Mouse (Mus musculus): ENCODE results near the gene Smcr8. TPM values are rescaled to one million over a fixed set of nuclear protein-coding genes. Genes with fewer than 3 reads are reported as not detected.
A peak's percentile ranks its signal among the peaks of the same experiment; 100 is the strongest.

Gene Smcr8
- polyA plus RNA-seq, 2 experiments = 3.0 to 4.2 TPM

DNA sequence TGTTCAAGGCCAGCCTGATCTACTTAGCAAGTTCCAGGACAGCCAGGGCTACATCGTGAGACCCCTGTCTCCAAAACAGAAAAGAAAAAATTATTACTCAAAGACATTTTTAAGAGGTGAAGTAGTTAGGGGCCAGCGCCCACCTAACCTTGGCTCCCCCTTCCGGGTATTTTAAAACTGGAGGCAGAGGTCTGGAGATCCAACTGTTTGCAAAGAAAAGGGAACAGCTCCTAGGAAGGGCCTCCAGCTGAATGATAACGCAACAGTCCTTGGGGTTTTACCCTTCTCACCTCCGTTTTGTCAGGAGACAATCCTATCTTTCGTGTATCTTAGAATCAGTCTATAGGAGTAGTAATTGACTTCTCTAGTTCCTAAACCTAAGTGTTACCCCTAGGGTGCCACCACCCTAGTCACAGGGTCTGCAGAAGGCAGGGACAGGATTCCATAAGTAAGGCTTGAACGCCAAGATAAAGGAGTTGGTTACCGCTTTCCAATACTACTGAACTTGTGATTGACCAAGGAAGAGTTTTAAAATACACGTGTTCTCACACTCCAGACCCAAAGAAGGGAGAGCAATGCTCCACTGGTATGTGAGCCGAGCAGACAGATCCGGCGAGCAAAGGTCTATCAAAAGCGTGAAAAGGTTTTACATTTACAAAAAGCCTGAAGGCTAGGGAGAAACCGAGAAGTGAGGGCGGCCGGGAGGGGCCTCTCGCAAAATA lies 1.1 kb upstream of the Smcr8 start:
- Histone ChIP-seq H3K27me3 (ENCODE audit: control insufficient read depth, insufficient read depth, low read length) (no peaks in the 10 kb centered on the region), H3K4me1 (replicated peaks; ENCODE audit: control insufficient read depth in 2 of 2, insufficient read depth in 2 of 2, low read length in 1 of 2) (peaks cover 26 to 44% of the 10 kb centered on the region in 2 experiments), H3K4me2 (ENCODE audit: low read depth) (peak overlapping the region; percentile 76), H3K9me3 (ENCODE audit: control insufficient read depth, low read length) (no peaks in the 10 kb centered on the region), H3K27ac (peak overlapping the region; percentile 68), H3K36me3 (replicated peaks; ENCODE audit: control insufficient read depth, insufficient read depth, low read depth) (no peaks in the 10 kb centered on the region; the same call in none of the 2 replicates), H3K9ac (replicated peaks) (peak overlapping the region; percentile 78), H3K4me3 (ENCODE audit: insufficient read depth in 1 of 2, low read depth in 2 of 2, low read length in 2 of 2) (peak overlapping the region; percentile 75 to 93)
- ATAC-seq (ENCODE audit: insufficient read depth) (no peak), DNase-seq (ENCODE audit: low read depth in 3 of 3, low spot score in 3 of 3) (no peak)
- 4% methylated on average over 17 of the region's 17 CpGs for WGBS (ENCODE audit: insufficient replicate concordance)
- TF ChIP-seq CTCF (IDR thresholded peaks at IDR 0.05; ENCODE audit: low read depth) = no peak
- no peak for TF ChIP-seq EP300 (IDR thresholded peaks at IDR 0.05; ENCODE audit: low read depth)

DNA sequence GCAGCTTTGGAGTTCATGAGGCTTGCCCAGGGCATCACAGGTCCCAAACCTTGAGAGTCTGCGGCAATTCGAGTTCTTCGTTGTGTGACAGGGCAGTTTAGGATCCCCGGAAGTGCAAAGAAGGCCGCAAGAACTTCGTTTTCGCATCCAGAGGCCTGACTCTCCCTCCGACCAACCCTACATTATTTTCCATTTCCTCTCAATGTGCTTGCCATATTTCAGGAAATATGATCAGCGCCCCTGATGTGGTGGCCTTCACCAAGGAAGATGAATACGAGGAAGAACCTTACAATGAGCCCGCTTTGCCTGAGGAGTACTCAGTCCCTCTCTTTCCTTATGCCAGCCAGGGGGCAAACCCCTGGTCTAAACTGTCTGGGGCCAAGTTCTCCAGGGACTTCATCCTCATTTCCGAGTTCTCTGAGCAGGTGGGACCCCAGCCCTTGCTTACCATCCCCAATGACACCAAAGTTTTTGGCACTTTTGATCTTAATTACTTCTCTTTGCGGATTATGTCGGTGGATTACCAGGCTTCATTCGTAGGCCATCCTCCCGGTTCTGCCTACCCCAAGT lies 562 bp downstream of the Smcr8 start:
- WGBS (ENCODE audit: insufficient replicate concordance) = 22% methylated on average over 16 of the region's 16 CpGs
- no peaks in the 10 kb centered on the region; the same call in none of the 2 replicates for H3K36me3 ChIP-seq (replicated peaks; ENCODE audit: control insufficient read depth, insufficient read depth, low read depth)
- ATAC-seq (ENCODE audit: insufficient read depth) (no peak), DNase-seq (ENCODE audit: low read depth in 3 of 3, low spot score in 3 of 3) (no peak)
- H3K27ac ChIP-seq = peak overlapping the region; percentile 61
- H3K4me2 ChIP-seq (ENCODE audit: low read depth) = peak overlapping the region; percentile 76
- no peak for TF ChIP-seq CTCF (IDR thresholded peaks at IDR 0.05; ENCODE audit: low read depth)
- TF ChIP-seq EP300 (IDR thresholded peaks at IDR 0.05; ENCODE audit: low read depth) = no peak
- no peaks in the 10 kb centered on the region for H3K27me3 ChIP-seq (ENCODE audit: control insufficient read depth, insufficient read depth, low read length)
- no peaks in the 10 kb centered on the region for H3K9me3 ChIP-seq (ENCODE audit: control insufficient read depth, low read length)
- H3K4me1 ChIP-seq (replicated peaks; ENCODE audit: control insufficient read depth in 2 of 2, insufficient read depth in 2 of 2, low read length in 1 of 2) = peaks cover 29 to 54% of the 10 kb centered on the region in 2 experiments
- H3K9ac ChIP-seq (replicated peaks) = peak overlapping the region; percentile 78
- H3K4me3 ChIP-seq (ENCODE audit: insufficient read depth in 1 of 2, low read depth in 2 of 2, low read length in 2 of 2) = peak overlapping the region; percentile 75 to 93

DNA sequence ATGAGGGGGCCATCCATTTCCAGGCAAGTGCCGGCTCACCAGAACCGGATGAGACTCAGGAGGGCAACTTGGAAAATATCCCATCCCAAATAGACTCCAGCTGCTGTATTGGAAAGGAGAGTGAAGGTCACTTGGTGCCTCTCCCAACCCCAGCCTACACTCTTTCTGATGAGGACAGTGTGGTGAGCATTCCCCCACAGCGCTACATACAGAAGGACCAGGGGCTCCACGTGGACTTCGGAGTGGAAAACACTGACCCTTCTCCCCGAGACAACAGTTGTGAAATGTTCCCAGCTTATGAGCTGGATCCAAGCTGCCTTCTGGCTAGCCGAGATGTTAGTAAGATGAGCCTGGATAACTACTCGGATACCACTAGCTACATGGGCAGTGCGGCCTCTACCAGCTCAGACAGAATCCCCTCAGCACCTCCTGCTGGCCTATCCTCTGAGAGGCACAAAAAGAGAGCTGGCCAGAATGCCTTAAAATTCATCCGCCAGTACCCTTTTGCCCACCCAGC lies 2.4 kb downstream of the Smcr8 start:
- Histone ChIP-seq H3K4me3 (ENCODE audit: insufficient read depth in 1 of 2, low read depth in 2 of 2, low read length in 2 of 2) (peak overlapping the region; percentile 15 to 42), H3K27ac (no peak overlapping the region), H3K4me2 (ENCODE audit: low read depth) (peak overlapping the region; percentile 67), H3K9me3 (ENCODE audit: control insufficient read depth, low read length) (no peaks in the 10 kb centered on the region), H3K9ac (replicated peaks) (no peak overlapping the region; the same call in 1 of the 2 replicates), H3K27me3 (ENCODE audit: control insufficient read depth, insufficient read depth, low read length) (no peaks in the 10 kb centered on the region), H3K36me3 (replicated peaks; ENCODE audit: control insufficient read depth, insufficient read depth, low read depth) (peaks cover 3% of the 10 kb centered on the region), H3K4me1 (replicated peaks; ENCODE audit: control insufficient read depth in 2 of 2, insufficient read depth in 2 of 2, low read length in 1 of 2) (peaks cover 24 to 52% of the 10 kb centered on the region in 2 experiments)
- TF ChIP-seq EP300 (IDR thresholded peaks at IDR 0.05; ENCODE audit: low read depth) (no peak), CTCF (IDR thresholded peaks at IDR 0.05; ENCODE audit: low read depth) (no peak)
- ATAC-seq (ENCODE audit: insufficient read depth) = no peak
- no peak for DNase-seq (ENCODE audit: low read depth in 3 of 3, low spot score in 3 of 3)
- WGBS (ENCODE audit: insufficient replicate concordance) = 79% methylated on average over 10 of the region's 10 CpGs

DNA sequence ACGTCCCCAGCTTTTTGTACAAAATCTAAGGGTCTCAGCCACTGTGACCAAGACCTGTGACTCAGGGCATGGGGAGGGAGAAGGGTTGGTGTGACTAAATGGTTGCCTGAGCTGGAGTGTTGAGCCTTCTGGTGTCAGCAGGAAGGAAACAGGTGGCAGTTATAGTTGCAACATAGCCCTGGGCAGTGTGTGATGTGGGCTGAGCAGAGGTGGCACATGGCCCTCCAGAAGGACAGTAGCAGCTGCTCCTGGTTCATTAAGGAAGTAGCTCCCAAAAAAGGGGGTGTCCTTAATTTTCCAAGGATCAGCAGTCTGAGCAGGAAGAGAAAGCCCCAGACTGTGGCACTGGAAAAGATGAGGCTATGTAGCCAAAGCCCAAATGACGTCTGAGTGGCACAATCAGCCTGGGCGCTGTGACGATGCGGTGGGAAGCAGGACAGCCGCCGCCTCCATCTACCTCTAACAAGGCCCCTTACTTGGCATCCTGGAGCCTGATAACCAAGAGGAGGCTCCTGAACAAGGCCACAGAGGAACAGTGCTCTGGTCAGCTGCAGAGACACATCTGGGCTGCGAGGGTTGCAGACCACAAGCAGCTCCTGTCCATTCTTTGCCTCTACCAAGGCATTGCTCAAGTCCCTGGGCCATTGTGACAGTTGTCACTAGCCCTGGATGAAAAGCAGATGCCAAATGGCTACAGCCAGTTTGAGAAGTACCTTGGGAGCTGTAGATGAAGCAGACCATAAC lies 7.0 kb downstream of the Smcr8 start:
- Histone ChIP-seq H3K36me3 (replicated peaks; ENCODE audit: control insufficient read depth, insufficient read depth, low read depth) (peaks cover 34% of the 10 kb centered on the region), H3K9ac (replicated peaks) (no peak overlapping the region), H3K4me2 (ENCODE audit: low read depth) (no peak overlapping the region), H3K27me3 (ENCODE audit: control insufficient read depth, insufficient read depth, low read length) (no peaks in the 10 kb centered on the region), H3K4me3 (ENCODE audit: insufficient read depth in 1 of 2, low read depth in 2 of 2, low read length in 2 of 2) (no peak overlapping the region), H3K27ac (no peak overlapping the region), H3K9me3 (ENCODE audit: control insufficient read depth, low read length) (no peaks in the 10 kb centered on the region), H3K4me1 (replicated peaks; ENCODE audit: control insufficient read depth in 2 of 2, insufficient read depth in 2 of 2, low read length in 1 of 2) (peaks cover 10 to 27% of the 10 kb centered on the region in 2 experiments)
- TF ChIP-seq EP300 (IDR thresholded peaks at IDR 0.05; ENCODE audit: low read depth) = no peak
- no peak for TF ChIP-seq CTCF (IDR thresholded peaks at IDR 0.05; ENCODE audit: low read depth)
- ATAC-seq (ENCODE audit: insufficient read depth) (no peak), DNase-seq (ENCODE audit: low read depth in 3 of 3, low spot score in 3 of 3) (no peak)
- WGBS (ENCODE audit: insufficient replicate concordance) = 73% methylated on average over 8 of the region's 8 CpGs
